Mouse (Mus musculus) right cerebral cortex, postnatal 36 days (tissue): ENCODE results near the gene Cela1.

Experiments
- DNase-seq, 2 experiments: peaks; one replicate each; pipeline ENCODE4 v3.0.0; 2022; ENCODE audit warnings: low spot score in 2 of 2, mixed read lengths in 1 of 2

Gene Cela1

GRCm38 (mm10) chr15:100635851-100636645 is 51.7 kb downstream of the Cela1 start:
- DNase-seq, result no peak

GRCm38 (mm10) chr15:100635239-100635638 is 52.5 kb downstream of the Cela1 start:
- DNase-seq, result no peak

- no peak for DNase-seq
Measured at GRCm38 (mm10) chr15:100633341-100633740, 54.4 kb downstream of the Cela1 start.

GRCm38 (mm10) chr15:100632323-100632722 is 55.4 kb downstream of the Cela1 start:
- DNase-seq, result no peak

- DNase-seq, result no peak
Measured at GRCm38 (mm10) chr15:100631454-100632170, 56.1 kb downstream of the Cela1 start.

- no peak for DNase-seq
Measured at GRCm38 (mm10) chr15:100630126-100630525, 57.6 kb downstream of the Cela1 start.

- DNase-seq, result no peak
Measured at GRCm38 (mm10) chr15:100628797-100629196, 58.9 kb downstream of the Cela1 start.

- DNase-seq, result no peak
Measured at GRCm38 (mm10) chr15:100627774-100628370, 59.8 kb downstream of the Cela1 start.

GRCm38 (mm10) chr15:100627287-100627686 is 60.4 kb downstream of the Cela1 start:
- DNase-seq, result no peak

- no peak for DNase-seq
Measured at GRCm38 (mm10) chr15:100624435-100624834, 63.3 kb downstream of the Cela1 start.
